Mouse (Mus musculus): Measurements from ENCODE around the gene Gcsam. TPM values are rescaled to one million over a fixed set of nuclear protein-coding genes. Genes with fewer than 3 reads are reported as not detected.

The Gcsam gene
- 1.2 and 1.7 TPM in 2 replicates for total RNA-seq (2017)

DNA sequence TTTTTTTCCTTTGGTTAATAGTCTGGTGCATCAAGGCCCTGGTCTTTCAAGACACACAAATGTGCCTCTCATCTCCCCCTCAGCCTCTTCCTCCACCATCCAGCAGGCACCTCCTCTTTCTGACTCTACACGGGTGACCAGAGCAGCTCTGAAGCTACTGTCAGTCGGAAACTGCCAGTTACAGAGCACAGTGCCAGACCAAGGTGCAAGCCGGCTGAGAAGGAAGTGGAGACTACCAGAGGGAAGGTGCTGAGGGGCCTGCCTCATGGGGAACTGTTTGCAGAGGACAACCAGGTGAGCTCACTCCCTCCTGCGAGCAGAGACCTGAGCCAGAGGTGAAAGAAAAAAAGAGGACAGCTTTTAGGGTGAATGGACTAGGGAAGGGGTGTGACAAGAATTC, at the start of gene Gcsam:
TSS of gene Gcsam (plus strand) at position 114 of the 400 bp plus-strand sequence.
- peak; percentile 55 for ATAC-seq (replicated peaks; ENCODE audit: low read depth, poor library complexity, severe bottlenecking)

DNA sequence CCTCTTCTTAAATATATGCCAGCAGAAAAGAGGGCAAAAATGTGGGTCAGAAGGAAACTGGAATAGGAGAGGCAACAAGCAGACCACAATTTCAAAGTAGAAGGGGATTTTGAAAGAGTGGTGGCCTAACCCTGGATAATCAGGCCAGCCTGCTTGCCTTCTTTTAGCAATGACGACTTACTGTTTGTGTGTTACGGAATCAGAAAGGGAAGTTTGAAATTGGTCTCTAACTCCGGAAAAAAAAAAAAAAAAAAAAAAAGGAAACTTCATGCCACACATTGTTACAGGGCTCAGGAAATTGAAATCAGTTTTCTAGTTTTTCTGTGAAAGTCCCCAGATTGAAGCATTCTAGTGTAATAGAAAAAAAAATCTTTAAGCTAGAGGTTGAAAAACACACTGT, 48.4 kb upstream of the Gcsam start:
- ATAC-seq (replicated peaks; ENCODE audit: low read depth, poor library complexity, severe bottlenecking): peak; percentile 52; the same call in 1 of the 2 replicates

DNA sequence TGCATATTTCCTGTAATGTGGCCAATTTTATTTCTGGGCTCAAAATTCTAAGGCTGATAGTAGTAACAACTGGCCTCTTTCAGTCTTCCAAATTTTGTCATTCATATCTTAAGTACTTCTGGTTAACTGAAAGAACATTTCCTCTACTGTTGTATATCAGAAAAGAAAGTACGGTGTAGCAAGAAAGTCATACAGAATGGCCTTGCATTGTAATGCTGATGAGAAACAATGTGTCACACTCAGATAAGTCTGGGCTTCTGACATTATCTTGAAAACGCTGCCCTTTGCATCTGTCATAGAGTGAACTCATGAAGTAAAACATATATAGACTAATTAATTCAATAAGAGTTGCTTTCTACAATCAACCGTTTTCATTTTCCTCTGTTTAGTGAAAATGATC, 37.9 kb upstream of the Gcsam start:
- peak; percentile 92 for ATAC-seq (replicated peaks; ENCODE audit: low read depth, poor library complexity, severe bottlenecking)

DNA sequence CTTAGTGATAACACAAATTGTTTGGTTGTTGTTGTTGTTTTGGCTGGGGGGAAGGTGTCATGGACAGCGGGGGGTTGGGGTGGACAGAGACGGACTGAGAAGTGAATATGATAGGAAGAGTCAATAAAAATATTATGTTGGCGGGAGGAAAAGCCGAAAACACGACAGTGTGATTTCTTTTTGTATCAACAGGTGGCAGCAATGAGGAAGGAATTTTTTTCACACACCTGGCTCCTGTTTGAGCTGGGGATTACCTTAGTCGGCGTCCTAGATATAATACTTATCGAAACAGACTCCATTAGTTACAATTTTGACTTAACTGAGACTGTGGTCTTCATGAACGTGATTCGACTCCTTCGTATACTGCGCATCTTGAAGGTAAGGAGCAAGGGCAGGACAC, 30.3 kb upstream of the Gcsam start:
- no peak for ATAC-seq (replicated peaks; ENCODE audit: low read depth, poor library complexity, severe bottlenecking)

DNA sequence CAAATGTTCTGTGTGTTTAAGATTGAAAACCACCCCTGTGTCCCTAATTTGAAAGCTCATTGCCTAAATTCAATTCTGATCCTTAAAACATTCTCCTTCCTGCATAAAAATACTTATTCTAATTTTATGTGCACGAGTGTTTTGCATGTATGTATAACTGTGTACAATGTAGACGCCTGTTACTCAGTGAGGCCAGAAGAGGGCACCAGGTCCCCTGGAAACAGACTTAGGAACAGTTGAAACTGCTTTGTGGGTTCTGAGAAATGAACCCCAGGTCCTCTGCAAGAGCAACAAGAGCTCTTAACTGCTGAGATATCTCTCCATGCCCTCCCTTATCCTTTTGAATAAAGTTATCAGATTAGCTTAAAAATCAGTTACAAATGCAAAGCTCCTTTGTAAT, 27.7 kb upstream of the Gcsam start:
- ATAC-seq (replicated peaks; ENCODE audit: low read depth, poor library complexity, severe bottlenecking): peak; percentile 90

DNA sequence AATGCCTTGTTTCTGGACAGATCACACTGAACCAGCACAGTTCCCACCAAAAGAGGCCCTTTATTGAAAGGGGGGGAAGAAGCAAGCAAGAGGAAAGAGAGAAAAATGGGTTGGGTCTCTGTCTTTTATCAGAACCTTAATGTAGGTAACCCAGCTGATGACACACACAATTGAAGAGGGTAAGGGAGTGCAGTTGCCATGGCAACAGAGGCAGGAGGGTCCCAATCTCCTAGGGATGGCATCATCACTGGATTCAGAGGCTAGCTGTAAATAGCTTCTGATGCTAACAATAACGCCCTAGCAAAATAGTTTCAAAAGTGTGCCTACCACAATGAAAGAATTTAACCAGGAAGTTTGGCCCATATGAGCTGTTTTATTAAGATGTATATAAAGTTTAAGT, 16.5 kb upstream of the Gcsam start:
- no peak for ATAC-seq (replicated peaks; ENCODE audit: low read depth, poor library complexity, severe bottlenecking)

DNA sequence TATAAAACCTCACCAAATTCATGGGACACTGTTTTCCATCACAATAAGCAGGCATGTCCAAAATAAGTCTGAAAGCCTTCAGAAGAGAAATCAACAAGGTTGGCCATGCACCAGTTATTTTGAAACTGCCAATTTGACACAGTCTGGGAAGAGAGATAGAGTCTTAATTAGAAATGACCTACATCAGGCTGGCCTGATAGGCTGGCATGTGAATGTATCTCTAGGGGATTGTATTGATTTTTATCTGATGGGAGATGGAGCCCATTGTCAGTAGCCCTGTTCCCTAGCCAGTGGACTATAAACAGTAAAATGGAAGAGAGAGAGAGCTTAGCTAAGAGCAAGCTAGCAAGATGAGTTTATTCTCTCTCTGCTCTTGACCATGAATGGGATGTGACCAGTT, 14.7 kb upstream of the Gcsam start:
- no peak for ATAC-seq (replicated peaks; ENCODE audit: low read depth, poor library complexity, severe bottlenecking)

DNA sequence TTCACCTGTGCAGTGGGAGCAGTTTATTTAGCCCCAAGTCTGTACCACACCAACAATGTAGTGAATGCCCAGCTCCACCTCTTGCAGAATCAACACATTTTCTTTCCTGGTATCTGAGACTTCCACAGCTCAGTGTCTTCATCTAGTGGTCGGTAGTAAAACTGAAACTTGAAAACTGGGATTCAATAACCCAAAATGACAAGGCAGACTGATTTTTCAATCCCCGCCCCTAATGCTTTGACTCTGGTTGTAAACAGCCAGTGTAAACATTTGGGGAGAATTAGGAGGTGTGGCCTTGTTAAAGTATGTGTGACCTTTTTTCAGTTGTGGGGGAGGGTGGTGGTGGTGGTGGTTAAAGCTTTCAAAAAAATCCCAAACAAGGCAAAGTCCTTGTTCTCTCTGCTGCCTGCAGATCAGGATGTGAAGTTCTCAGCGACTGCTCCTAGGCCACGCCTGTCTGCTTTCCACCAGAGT, 1.7 kb upstream of the Gcsam start:
- peak; percentile 53 for ATAC-seq (replicated peaks; ENCODE audit: low read depth, poor library complexity, severe bottlenecking)

DNA sequence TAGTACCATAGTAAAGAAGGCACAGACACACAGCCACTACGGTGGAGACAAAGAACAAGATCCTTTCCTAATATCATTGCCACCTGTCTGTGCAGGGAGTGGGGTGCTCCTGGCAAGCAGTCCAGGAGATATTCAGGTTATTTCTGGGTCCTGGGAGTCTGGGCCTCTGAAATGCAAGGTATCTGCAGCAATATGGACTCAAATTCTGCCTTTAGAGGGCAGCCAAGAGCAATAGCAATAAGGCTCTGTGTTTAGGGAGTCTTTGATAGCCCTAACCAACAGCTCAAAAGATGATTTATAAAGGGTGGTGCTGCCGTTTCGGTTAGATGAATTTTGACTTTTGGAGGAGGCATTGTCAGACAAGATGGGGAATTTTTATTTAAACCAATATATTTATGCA, 880 bp upstream of the Gcsam start:
- peak; percentile 87 for ATAC-seq (replicated peaks; ENCODE audit: low read depth, poor library complexity, severe bottlenecking)

DNA sequence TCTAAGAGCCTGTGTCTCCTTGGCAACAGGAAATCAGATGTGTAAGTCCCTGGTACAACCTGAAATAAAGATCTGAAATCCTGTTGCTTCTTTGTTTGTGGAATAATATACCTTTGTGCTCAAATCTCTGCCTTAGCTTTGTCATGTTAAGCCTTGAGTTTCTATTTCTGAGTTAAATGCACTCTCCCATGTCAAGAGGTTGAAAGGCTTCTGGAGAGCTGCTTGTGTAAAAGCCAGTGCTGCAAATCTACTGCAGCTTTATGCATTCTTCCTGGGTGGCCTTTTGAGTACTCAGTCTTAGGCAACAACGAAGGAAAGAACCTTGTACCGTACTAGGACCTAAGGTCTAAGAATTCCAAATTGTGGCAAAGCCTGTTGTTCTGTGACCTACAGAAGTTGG, 3.1 kb downstream of the Gcsam start:
- ATAC-seq (replicated peaks; ENCODE audit: low read depth, poor library complexity, severe bottlenecking): no peak

DNA sequence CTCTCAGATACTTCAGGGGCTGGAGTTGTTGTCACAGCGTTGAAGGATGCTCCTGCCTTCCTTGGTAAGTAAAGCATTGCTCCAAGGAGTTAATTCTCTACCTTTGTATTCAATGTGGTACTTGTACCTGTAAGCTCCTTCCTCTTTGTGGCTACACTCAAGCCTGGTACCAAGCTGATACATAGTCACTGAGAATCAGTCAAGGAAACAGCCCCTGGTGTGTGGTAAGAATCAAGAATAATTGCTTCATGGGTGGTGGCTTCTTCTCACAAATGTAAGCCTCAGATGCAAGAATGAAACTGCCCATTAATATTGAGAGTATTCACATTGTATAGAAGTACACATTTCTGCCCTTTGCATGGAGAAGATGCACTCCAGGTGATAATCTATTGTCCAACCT, 5.8 kb downstream of the Gcsam start:
- ATAC-seq (replicated peaks; ENCODE audit: low read depth, poor library complexity, severe bottlenecking): peak; percentile 30; the same call in 1 of the 2 replicates

DNA sequence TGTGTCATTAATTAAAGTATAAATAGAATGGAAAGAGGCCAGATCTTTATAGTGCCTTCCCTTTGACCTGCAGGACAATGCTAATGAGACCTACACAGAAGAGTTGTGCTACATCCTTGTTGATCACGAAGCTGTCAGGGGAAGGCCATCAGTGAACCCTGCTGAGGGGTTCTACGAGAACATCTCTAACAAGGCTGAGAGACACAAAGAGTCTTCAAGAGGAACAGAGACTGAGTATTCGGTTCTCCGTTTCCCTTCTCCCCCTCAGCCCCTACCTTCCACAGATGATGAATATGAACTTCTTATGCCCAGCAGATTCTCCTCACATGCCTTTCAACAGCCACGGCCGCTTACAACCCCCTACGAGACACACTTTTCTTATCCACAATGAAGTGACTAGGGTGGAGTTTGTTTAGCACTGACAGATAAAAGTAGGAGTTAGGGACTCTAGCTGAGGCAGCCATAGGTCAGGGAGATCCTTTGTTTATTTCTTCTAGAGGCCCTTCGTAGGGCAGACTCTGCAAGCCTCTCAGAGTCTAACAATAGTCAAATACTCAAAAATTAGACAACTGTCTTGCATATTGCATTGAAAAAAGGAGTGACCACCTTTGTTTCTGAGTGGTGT, 9.7 kb downstream of the Gcsam start:
- ATAC-seq (replicated peaks; ENCODE audit: low read depth, poor library complexity, severe bottlenecking): no peak

DNA sequence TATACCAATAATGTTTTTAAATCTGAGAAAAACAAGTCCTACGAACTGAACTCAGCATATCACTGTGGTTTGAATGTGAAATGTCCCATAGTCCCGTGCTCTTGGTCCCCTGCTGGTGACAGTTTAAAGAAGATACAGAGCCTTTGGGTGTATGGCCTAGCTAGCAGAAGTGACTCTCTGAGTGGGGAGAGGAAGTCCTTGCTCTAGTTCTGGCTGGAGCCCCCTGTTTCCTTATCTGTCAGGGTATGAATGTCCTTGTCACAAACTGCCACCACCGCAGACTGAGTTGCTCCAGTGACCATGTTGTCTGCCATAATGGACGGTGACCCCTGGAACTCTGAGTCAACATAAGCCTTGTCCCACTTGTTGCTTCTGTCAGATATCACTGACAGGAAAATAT, 13.1 kb downstream of the Gcsam start:
- ATAC-seq (replicated peaks; ENCODE audit: low read depth, poor library complexity, severe bottlenecking): peak; percentile 90

DNA sequence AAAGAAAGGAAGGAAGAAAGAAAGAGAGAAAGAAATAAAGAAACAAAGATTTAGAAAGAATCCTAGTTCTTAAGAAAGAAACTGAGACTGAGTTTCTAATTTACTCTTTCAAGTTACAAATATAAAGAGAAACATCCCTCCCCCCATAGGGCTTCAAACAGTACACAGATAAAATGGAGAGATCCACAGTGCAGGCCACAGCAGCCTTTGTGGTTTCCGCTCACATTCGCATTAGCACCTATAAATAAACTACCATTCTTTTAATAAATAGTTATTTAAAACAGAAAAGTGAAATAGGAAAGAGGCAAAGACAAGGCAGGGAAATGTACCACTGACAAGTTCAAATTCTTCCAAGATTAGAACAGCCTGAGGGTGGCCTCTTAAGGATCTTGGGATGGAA, 14.6 kb downstream of the Gcsam start:
- peak; percentile 41 for ATAC-seq (replicated peaks; ENCODE audit: low read depth, poor library complexity, severe bottlenecking)

DNA sequence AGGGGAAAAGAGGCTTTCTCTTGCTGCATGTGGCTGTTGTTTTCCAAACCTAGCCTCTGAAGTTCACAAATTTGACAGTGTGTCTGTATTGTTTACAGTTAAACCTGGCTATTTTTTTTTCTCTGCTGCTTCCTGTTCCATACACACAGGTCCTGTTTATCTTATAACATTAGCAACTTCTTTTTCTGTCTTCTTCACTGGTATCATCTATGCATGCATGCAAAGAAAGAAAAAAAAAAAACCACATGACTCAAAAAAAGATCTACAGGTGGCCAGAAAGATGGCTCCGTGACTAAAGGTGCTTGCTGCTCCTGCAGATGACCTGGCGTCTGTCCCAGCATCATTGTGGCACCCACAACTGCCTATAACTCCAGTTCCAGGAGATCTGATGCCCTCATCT, 15.2 kb downstream of the Gcsam start:
- no peak for ATAC-seq (replicated peaks; ENCODE audit: low read depth, poor library complexity, severe bottlenecking)

DNA sequence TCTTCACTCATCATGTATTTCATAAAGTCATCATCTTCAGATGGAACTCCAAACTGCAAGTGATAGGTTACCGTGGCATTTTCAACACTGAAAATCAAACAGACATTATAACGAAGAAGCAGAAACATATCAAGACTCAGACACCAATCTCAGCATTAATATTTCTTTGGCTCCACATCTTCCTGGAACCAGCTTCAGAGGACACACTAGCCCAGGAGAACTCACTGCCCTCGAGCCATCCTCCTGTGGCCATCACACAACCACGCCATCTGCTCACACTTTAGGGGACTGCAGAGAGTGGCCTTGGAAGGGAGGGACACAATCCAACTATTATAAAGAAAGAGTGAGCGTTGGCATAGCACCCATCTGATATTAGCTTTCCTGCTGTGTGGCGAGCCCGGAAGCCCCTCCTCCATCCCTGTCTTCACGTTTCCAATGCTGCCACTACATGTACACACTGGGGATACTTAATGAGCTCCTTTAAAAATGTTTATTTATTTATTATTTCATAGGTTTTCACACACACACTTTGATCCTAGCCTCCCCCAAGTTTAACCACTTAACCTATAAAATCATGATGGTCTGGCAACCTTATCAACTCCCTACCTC, 19.4 kb downstream of the Gcsam start:
- no peak for ATAC-seq (replicated peaks; ENCODE audit: low read depth, poor library complexity, severe bottlenecking)

DNA sequence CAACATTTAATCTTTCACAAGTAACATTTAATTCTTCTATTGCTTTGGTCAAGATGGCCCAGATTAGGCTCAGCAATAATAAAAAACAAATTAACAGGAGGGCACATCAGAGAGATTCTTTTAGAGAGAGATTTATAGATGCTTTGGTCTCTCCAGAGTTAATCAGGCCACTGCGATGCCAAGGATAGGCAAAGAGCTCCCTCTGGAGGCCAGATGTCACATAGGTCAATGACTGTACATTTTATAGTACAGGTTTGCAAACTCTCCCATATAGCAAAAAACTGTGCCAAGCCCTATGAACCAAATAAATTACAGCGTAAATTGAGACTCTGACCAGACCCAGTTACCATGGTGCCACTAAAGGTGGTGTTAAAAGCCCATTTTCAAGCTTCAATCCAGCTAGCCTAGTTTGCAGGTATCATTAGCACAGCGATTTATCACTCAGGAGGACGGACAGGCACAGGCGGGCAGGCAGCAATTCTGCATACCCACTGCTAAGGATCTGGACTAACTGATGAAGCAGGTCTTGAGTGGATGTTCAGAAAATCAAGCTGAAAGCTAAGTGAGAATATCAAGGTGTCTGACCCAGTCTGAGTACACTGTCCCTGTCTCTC, 20.3 kb downstream of the Gcsam start:
- ATAC-seq (replicated peaks; ENCODE audit: low read depth, poor library complexity, severe bottlenecking): peak; percentile 97

DNA sequence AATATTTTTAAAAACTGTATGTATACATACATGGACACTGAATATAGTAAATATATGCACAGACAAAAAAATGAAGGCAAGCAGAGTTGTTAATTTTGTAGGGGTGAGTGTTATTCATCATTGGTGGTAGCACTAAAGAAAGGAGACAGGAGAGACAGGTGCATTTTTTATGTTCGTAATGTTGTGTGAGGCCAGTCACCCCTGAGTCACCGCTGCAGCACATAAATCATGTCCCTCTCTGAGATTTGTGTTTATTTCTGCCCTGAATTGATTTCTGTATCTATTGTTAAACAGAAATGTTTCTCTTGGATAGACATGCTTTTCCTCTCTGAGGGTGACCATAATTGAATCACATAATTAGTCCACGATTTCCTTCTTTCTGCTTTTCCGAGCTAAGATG, 22.2 kb downstream of the Gcsam start:
- ATAC-seq (replicated peaks; ENCODE audit: low read depth, poor library complexity, severe bottlenecking): no peak

DNA sequence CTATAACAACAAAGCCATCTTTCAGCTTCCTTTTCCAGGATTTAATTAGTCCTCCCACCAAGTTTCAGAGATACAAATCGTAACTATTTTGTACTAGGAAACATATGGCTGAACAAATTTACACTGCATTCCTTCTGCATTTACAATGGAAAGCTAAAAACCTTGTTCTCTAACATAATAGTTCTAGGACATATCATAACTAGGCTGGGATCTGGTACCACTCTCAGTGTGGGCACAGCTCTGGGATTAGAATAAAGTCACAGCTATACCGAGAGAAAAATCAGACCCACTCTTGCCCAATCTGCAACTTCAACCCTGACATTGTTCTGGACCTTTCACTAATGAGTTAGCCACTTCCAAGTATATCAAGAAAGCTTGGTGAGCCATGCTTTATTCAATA, 25.6 kb downstream of the Gcsam start:
- no peak for ATAC-seq (replicated peaks; ENCODE audit: low read depth, poor library complexity, severe bottlenecking)

DNA sequence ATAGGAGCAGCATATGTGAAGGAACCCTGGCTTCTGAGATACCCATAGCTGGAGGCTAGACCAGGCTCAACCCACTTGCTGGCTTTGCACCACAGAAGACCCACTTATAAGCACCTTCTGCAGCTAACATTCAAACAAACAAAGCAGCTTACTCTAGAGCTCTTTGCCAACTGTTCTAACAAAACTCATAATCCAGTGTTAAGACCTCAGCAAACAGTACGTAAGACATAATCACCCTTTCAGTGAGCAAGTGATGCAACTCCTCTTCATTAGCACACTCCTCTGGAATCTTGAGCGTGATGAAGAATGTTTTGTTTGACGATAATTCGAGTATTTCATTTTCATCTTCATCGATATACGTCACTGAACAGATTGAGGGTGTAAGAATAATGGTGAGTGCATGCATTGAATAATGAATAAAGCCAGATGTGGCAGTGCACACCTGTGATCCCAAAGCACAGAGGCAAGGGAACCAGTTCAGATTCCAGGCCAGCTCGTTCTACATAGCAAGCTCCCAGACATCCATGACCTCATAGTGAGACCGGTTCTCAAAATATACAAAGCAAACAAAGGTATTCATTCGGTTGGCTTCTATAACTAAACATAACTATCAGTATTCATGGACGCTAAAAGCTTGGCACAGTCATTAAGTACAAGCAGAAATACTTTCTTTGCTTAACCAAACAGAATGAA, 30.0 kb downstream of the Gcsam start:
- no peak for ATAC-seq (replicated peaks; ENCODE audit: low read depth, poor library complexity, severe bottlenecking)

DNA sequence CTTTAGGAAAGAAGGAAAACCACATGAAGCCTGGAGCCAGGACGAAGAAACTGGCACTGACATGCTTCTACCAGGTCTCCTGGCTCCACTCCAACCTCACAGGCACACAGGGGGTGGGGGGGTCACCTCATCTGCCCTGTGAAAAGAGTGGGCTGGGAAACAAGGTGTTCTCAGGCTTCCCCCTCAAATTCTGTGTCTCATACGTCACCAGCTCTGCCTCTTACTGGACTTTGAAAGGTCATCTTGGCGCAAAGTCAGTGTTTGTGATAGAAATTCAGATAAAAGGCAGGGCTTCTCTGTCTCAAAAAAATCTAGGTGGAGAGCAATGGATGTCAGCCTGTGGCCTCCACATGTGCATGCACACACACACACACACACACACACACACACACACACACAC, 31.1 kb downstream of the Gcsam start:
- ATAC-seq (replicated peaks; ENCODE audit: low read depth, poor library complexity, severe bottlenecking): no peak
